Mouse (Mus musculus): ENCODE measurements around the gene Ghr.

DNA sequence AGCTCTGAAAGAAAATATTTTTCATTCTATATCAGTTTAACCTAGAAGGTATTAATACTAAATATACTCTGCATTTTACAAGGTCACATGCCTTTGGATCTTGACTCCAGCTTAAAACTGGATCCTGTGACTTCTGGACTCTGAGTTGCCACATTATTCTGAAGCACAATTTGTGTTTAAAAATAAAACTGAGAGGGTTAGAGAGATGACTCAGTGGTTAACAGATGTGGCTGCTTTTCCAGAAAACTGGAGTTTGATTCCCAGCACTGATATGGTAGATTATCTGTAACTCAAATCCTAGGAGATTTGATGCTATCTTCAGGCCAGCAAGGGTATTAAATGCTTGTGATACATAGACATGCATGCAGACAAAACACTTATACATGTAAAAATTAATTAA is 28.7 kb upstream of the Ghr start:
- TF ChIP-seq CTCF (IDR thresholded peaks at IDR 0.05; ENCODE audit: borderline replicate concordance, extremely low read depth, insufficient read depth, insufficient read length), result no peak
- no peak for TF ChIP-seq POLR2A (IDR thresholded peaks at IDR 0.05; ENCODE audit: borderline replicate concordance, extremely low read depth, insufficient read depth, insufficient read length, poor library complexity, severe bottlenecking)

All from brain, embryonic 14.5 days (tissue).